Mouse (Mus musculus) urinary bladder, postnatal 4 days (tissue): Measurements from ENCODE around the gene Ccr7.

Experiments
- DNase-seq, 2 experiments: peaks; one replicate each; pipeline ENCODE4 v3.0.0; 2021 to 2022; ENCODE audit warnings: low spot score in 2 of 2

Ccr7 gene

DNA sequence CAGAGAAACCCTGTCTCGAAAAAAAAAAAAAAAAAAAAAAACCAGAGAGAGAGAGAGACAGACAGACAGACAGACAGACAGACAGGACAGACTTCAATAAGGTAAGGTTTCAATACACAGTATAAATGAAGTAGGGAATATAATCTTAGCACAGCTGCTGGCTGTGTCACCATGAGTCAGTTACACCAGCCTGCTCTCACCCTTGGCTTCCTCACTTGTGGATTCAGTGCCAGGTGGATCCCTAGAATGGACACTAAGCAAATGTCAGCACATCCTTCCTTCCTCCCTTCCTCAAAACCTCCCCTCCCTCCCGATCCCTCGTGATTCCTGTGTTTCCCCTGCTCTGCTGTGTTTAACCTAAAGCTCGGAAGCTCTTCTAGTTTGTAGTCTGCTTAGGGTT is 17.5 kb downstream of the Ccr7 start:
- DNase-seq: no peak

DNA sequence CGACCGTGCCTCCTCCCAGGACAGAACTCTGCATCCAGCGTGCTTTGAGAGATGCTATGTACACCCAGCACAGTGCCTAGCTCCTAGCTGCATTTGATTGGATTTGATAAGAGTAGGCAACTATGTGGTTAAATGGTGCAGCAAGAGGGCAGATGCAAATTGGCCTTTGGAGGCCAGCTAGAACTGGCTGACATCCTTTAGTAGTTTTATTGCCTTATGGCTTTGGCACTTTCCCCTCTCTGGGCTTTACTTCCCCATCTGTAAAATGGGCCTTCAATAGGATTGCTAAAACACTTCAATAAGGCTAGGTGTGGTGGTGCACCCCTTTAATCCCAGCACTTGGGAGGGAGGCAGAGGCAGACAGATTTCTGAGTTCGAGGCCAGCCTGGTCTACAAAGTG is 17.9 kb downstream of the Ccr7 start:
- no peak for DNase-seq

DNA sequence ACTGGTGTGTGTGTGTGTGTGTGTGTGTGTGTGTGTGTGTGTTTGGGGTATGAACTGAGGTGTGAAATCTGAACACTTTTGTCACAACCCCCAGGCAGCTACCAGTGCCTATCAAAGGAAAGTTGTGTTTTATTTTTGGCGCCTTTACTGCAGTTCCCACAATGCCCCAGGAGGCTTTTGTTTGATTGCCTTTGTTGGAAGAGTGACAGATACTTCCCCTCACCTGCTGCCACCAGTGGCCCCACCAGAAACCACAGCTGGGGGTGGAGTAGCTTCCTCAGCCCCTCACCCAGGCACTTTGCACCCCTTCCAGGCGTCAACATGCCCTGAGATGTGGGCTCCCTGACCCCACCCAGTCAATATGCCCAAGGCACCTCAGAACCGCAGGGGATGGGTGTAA is 18.5 kb downstream of the Ccr7 start:
- no peak for DNase-seq

DNA sequence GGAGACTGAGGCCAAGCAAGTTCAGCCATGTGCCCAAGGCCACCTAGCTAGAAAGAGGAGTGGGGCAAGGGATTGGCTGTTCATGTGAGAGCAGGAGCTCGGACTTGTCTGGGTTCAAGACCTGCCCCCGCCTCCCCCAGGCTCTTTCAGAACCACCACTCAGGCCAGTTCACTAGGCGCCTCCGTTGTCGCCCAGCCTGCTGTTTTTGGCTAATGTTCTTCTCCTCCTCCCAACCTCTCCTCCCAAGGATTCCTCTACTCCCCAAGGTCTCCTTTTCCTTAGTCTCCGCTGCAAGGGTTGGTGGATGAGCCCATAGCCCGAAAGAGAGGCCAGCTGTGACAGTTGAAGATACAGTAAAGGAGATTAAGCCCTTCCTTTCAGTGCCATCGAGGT is 19.8 kb downstream of the Ccr7 start:
- peak in 1 of 2 experiments; percentile 65 for DNase-seq

DNA sequence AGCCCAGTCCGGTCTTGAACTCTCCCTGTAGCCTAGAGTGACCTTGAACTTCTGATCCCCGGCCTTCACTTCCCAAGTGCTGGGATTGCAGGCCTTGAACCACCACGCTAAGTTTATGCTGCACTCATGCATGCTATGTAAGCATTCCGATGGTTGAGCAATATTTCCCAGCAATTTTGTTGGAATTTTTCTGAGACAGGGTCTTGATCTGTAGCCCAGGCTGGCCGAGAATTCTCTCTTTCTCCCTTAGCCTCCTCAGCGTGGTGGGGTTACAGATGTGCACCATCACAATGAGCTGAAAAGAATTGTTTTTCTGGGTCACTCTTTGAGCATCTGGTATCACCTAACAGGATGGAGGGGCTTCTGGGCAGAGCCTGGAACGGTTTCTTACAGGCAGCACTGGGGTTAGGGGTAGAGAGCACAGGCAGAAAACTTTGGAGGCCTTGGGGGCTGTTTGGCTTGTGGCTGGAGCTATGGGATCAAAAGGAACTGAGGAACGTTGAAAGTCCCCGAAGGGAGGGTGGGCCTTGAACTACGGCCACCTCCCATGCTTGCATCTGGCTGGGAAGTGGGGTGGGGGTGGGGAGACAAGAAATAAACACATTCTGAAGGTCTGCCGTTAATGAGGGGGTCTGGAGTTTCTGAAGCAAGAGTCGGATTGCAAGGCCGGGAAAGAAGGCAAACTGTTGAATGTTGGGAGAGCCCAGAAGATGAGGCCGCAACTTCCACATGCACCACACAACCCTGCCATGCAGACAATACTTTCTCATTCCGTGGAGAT is 20.4 kb downstream of the Ccr7 start:
- no peak for DNase-seq

DNA sequence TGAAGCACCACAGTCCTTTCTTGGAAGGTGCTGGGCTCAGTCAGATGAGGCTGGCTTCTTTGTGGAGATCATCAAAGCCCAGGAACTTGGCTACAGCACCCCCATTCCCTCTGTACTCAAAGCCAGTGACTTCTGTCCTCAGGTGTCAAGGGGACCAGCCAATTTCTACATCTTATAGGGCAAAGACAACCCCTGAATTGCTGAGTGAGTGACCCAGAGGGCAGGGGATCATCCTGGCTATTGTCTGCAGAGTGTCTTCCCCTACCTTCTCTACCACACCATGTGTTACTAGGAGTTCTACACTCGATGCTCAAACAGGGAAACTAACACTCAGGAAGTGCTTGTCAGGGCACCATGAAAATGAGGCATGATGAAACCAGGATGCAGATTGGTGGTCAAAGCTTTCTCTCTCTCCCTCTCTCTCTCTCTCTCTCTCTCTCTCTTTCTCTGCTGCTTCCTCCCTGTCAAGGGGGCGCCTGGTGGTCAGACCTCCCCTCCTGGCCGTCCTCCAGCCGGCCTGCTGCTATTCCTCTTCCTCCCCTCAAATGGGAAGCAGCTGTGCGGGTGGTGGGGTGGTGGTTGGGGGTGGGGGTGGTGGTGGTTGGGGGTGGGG is 21.5 kb downstream of the Ccr7 start:
- no peak for DNase-seq

DNA sequence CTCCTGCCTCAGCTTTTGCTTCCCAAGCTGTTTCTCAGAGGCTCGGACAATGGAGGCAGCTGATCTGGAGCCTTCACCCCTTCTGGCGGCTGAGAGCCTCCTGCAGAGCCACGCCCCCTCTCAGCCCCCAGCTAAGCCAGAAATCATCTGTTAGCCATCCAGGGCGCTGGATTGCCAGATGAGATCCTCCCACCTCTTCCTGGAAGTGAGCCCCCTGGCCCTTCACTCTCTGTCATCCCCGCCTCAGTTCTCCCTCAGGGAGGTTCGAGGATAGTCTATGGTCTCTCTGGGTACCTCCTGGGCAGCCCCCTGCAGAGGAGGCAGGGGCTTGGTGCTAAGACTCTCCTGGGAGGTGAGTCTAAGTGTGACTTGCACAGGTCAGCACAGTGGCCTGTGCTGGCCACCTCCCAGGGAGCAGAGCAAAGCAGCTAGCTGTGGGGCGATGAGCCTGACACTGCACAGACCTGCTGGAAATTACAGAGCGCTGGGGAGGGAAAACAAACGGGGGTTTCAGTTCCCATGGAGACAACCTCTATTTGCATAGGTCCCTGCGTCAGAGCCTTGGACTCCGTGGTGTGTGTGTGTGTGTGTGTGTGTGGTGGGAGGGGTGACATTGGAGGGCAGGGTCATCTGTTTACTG is 22.7 kb downstream of the Ccr7 start:
- DNase-seq: peak in 1 of 2 experiments; percentile 67

DNA sequence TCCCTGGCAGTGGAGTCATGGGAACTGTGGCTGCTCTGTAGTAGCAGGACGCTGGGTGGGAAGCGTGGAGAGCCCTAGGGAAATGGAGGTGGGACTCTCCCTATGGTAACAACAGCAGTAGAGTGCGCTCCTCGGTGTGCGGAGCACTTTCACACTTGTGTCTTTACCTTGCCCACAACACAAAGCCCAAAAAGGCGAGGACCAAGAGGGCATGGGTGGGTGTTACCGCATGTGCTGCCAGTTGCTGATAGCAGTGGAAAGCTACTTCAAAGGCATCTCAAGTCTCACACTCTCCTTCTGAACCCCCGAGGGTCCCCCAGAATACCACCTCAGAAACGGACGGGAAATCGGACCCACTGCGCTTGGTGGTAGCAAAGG is 23.4 kb downstream of the Ccr7 start:
- DNase-seq: no peak

DNA sequence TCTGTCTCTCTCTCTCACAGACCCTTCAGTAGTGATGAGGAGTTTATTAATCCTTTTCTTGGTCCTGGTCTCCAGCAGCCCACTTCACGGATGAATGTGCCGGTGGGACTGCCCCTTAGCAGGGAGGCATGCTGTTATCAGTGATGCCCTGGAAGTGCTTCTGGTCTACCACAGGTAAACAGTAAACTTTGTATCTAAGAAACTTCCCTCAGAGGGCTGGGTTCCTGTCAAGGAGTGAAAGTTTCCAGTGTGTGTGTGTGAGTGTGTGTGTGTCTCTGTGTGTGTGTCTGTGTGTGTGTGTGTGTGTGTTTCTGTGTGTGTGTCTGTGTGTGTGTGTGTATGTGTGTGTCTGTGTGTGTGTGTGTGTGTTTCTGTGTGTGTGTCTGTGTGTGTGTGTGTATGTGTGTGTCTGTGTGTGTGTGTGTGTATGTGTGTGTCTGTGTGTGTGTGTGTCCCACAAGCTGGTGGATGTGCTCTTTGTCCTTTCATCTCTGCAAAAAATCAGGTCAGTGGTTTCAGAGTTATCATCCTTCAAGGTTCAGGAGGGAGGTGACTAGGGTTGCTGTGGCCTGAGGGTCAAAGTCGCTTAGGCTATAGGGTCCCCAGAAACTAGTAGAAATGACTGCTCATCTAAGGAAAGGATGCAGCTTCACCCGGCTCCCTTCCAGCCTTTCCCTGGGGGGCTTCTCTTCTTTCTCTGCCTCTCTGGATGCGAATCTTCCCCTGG is 24.0 kb downstream of the Ccr7 start:
- DNase-seq: no peak

DNA sequence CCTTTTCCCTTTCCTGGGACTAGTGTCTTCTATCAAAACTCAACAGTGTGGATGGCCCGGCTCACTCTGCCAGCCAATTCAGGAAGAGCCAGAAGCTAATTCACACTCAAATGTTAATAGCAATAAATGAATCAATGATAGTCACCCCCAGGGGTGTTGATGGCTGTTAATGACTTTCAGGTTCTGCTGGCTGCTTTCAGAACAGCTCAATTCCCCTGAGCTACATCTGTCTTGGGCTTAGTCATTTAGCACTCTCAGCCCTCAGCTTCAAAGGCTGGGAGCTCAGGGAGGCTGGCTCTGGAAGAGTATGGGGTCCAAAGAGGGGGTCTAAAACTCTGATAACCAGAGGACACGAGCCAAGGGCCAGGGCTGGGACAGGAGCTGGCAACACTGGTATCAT is 25.6 kb downstream of the Ccr7 start:
- DNase-seq: no peak

DNA sequence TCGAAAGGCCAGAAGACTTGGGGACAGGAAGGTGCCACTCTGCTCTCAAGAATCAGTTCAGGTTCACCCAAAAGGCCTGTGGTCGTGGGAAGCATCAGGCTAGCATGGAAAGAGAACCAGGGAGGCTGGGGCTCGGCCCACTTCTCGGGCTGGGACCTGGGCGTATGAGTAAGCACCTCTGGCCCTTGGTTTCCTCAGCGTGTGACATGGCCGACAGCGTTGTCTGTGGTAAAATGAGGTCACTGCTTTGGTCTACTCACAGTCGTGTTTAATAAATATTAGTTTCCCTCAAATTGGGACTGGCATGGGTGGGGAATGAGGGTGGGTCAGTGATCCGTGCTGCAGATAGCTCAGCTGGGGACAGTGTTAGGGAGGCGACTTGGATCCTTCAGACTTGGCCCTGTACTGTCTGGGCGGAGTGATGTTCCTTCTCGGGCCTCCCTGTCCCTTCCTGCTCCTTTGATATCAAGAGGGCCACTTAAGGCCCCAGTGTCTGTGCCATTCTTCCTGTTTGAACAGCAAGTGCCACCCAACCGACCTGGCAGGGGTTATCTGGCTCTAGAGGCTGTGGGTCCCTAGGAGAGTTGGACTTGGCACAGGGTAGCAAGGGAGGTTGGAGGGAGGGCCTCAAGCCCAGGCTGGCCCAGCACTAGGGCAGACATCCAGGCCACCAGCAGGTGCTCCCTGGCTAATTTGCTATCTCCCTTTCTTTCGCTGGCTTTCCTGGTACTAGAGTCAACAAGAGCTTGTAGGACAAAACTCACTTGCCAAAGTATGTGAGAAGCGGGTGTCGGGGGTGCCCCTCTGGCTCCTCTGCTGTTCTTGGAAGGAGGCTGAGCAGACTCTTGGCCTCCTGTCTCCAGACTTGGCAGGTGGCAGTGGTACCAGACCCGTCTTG is 26.8 kb downstream of the Ccr7 start:
- no peak for DNase-seq

DNA sequence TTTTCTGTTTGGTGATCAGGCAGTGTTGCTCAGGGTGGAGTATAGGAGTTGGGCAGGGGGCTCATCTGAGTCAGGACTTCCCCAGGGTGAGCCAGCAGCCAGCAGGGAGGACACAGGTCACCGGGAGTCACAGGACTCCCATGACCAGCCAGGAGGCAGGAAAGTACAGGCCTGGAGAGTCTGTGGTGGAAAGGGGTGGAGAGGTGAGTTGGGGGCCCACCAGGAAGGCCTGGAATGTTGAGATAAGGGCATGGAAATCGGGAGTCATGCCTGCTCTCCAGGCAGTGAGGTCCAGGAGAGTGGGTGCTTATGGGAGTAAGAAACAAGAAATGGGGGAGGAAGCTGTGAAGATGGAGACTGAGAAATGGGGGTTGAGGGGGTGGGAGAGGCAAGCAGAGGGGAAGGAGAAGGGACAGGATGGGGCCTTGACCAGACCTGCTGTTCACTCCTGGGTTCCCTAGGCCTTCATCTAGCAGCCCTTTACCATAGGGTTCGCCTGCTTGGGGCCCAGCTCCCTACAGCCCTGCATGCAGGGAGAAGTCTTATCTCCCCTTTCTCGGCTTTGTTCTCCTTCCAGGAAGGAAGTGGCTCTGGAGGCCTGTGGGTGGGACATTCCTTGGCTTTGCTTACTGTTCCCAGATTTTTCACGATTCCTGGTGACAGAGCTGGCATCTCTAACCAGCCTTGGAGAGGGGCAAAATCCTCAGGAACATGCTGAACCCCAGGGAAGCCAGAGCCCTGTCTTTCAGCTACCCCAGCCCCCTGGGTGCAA is 28.2 kb downstream of the Ccr7 start:
- DNase-seq: no peak

DNA sequence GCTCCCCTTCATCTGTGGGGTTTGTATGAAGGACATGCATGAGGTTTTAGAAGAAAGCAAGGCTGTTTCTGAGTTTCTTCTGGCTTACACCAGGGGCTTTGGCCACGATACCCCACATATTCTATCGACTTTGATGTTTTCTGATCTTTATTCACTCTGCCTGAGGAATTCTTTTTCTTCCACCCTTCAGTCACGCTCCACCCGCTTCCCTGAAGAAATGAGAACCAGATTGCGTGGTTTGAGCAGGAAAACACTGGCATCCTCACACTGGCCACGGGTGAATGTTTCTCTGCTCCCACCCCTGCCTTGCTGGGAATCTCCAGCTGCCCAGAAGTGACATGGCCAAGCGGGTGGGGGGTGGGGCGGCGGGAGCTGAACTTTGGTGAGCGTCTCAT is 30.2 kb downstream of the Ccr7 start:
- DNase-seq: no peak

DNA sequence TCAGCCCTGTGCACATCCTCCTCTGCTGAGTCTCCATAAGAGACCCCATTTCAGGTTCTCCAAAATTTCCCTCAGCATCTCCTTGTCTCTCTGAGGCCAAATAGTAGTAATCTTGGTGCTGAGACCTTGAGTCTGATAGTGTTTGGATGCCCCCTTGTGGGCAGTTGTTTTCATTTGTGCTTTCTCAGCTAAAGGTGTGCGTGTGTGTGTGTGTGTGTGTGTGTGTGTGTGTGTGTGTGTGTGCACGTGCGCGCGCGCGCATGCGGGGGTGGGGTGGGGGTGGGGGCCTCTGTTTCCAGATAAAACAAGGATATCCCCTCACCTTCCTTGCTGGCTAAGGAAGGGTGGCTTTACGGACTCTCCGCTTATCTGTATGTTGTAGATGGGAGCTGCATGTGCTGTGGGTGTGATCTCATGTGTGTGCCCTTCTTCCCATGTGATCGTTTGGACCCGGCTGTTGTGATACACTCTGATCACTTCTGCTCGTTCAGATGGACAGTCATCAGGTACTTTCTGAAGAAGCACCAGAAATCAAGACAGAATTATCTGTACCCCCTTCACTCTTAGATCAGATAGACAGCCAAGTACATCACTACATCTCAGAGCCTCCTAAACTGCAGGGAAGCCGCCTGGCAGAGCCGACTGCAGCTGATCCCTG is 30.8 kb downstream of the Ccr7 start:
- DNase-seq: no peak

DNA sequence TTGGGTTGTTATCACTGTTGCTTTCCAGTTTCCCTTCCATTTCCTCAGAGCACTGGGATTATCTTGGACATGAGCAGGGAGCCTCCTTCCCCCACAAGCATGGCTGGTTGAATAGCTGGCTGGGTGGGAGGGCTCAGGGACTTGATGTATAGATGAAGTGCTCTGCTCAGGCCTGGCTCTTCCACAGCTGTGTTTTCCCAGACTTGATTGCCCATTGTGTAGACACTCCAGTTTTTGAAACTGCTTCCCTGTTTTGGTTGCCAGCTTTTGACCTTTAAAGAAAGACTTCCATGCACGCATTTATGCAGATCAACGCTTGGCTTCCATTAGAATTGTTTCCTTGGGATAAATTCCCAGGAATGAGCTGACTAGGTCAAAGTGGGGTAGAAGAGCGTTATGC is 32.2 kb downstream of the Ccr7 start:
- no peak for DNase-seq

DNA sequence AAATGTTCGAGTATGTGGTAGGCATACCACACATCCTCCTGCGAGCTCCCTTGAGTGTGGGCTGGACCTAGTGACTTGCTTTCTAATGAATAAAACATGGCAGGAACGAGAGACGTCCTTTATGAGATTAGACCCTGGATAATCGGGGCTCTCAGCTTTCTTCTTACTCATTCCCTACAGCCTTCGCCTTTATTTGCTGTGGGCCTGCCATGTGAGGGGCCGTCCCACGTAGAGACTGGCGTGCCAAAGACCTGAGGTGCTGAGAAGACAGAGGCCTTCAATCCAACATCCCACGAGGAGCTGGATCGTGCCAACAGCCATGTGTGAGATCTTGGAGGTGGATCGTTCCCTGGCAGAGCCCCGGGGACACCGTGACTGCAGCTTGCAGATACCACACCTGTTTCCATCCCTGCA is 33.7 kb downstream of the Ccr7 start:
- DNase-seq: no peak

DNA sequence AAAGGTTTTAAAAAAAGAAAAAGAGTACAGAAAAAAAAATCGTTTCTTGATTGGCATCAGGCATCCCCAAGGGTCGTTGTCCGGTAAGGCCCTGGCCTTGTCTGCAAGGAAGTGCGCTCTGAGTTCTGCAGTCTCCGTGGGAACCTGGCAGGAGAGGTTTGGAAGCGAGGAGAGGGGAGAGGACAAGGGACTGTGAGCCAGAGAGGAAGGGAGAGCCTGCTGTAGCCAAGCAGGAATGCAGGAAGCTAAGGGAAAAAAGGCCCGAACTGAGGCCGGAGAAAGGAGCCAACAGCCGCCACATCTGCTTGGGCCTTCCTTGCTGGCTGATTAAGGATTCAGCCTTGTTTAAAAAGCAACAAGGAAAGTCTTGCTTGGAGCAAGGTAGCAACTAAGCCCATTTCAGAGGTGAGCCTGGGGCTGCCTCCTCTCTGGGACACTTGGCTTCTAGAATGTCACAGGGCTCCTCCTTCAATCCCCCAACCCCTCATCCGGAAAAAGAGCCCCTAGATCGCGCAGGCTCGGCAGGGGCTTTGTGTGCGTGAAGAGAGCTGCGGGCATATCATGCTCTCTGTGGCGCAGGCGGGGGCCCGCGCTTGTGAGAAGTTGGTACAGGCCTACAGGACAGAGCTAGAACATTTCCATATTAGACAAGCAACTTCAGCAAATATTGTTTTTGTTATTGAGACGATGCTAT is 34.2 kb downstream of the Ccr7 start:
- no peak for DNase-seq

DNA sequence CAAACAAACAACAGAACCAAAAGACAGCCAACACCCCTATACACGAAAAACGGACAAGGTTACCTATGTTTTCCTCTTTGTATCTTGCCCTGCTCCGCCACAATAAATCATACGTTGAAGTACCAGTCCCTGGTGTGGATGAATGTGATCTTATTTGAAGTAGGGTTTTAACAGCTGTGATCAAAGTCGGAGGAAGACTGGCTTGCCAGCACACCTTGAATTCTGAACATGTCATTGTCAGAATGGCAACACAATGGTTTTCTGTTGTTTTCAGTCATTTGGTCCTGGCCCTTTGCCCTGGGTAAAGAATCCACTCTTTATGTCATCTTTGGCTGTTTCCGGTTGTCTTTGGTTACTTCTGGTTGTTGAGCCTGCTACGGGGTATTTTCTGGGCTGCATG is 35.9 kb downstream of the Ccr7 start:
- DNase-seq: no peak

DNA sequence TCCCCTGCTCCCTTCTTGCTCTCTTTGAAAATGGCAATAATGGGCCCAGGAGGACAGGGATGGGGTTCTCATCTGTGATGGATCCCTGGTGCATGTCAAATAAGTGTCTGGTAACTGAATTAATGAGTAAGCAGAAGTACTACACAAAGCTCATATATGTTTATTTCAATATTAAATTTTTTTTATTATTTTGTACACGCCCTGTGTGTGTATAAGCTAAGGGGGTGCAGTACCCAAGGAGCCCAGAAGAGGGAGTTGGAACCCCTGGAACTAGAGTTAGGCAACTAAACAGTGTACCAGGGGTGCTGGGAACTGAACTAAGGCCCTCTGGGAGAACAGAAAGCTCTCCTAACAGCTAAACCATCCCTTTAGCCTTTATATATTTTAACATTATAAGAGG is 36.5 kb downstream of the Ccr7 start:
- no peak for DNase-seq

DNA sequence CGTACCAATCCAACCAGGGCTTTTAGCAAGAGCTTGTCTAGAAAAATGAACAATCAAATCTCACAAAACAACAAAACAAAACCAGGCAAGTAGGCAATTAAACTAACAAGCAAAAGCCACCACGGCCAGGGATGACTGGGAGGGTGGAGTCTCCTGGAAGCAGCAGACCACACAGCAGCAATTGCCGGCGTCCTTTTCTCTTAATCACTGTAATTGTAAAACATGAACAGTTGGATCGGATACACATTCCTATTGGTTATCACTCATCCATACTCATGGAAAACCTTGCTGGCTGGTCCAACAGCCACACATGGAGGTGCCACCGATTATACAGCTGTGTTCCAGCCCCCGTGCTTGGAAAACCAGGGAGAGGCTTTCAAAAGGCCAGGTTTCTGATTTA is 37.0 kb downstream of the Ccr7 start:
- no peak for DNase-seq
